Mouse (Mus musculus) spleen, adult 2 months (tissue): ENCODE measurements around the gene Snx29. TPM values are rescaled to one million over a fixed set of nuclear protein-coding genes. Genes with fewer than 3 reads are reported as not detected.

Experiments
- DNase-seq, 2 experiments: peaks; one replicate each; pipeline versions ENCODE4 v3.0.0 to v3.0.0-alpha.2; 2012 to 2021; ENCODE audit warnings: low spot score in 2 of 2, low read depth in 1 of 2
- H3K27ac ChIP-seq: fragments of 200-500 bp; 2 replicates; pipeline ENCODE4 v1.5.1; 2012; ENCODE audit warnings: low read length, inconsistent platforms; ENCODE audit not compliant: insufficient read depth
- H3K27me3 ChIP-seq: fragments of 200-500 bp; 2 replicates; pipeline ENCODE4 v1.6.1; 2012; ENCODE audit warnings: mild to moderate bottlenecking, moderate library complexity, low read length, inconsistent platforms; ENCODE audit not compliant: control insufficient read depth, insufficient read depth
- H3K36me3 ChIP-seq: fragments of 200-500 bp; 2 replicates; pipeline ENCODE4 v1.6.1; 2012; ENCODE audit warnings: mild to moderate bottlenecking, low read length, inconsistent platforms; ENCODE audit not compliant: control insufficient read depth, insufficient read depth
- H3K4me1 ChIP-seq: fragments of 200-500 bp; 2 replicates; pipeline ENCODE4 v1.6.1; 2011; ENCODE audit warnings: inconsistent platforms; ENCODE audit not compliant: control insufficient read depth, insufficient read depth, insufficient read length
- H3K4me3 ChIP-seq: fragments of 200-500 bp; 2 replicates; pipeline ENCODE4 v1.5.1; 2011; ENCODE audit warnings: mild to moderate bottlenecking, inconsistent platforms; ENCODE audit not compliant: insufficient read depth, insufficient read length; ENCODE audit errors: extremely low read depth
- CTCF ChIP-seq: fragments of 200-500 bp; IDR thresholded peaks from 2 replicates; pipeline ENCODE4 v1.5.1; 2011; ENCODE audit warnings: mild to moderate bottlenecking, inconsistent platforms; ENCODE audit not compliant: insufficient read depth, insufficient read length, insufficient replicate concordance; ENCODE audit errors: extremely low read depth
- POLR2A ChIP-seq: fragments of 200-500 bp; IDR thresholded peaks from 2 replicates; pipeline ENCODE4 v1.6.1; 2011; ENCODE audit warnings: low read depth, low read length, inconsistent platforms
- WGBS: fragments of 180-500 bp; shearing (Covaris S2); methylation state at CpG from one replicate; pipeline ENCODE4 v1.1.7; 2018; 5-methylcytosine and 5-hydroxymethylcytosine counted together
- polyA plus RNA-seq: library from polyadenylated mRNA; depleted of rRNA; stranded (reverse); fragments of >200 nt; gene quantifications from 2 replicates; pipeline ENCODE4 v1.2.3, GENCODE M21; 2012

The Snx29 gene
- polyA plus RNA-seq, 1 experiment: 13.6 TPM

DNA sequence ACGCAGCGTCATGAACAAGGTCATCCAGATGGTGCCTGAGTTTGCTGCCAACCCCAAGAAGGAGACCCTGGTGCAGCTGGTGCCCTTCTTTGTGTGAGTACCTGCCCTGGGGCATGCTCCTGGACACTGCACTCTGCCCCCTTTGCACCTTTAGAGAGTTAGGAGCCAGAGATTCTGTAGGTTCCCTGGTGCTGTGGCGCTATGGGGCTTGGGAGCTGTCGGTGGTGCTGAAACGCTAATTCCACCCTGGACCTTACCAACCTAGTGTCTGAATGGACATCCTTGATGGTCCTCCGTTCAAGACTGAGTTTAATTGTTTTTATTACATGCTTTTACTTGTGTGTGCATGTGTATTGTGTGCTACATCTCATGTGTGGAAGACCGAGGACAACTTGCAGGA, 415.6 kb downstream of the Snx29 start:
- no peak overlapping the region for H3K27ac ChIP-seq
- TF ChIP-seq POLR2A (no peak), CTCF (no peak)
- WGBS: 79% methylated on average over 7 of the region's 7 CpGs
- DNase-seq: no peak
- H3K4me3 ChIP-seq: no peak overlapping the region
- H3K36me3 ChIP-seq: peaks cover 4% of the 10 kb centered on the region; the same call in 1 of the 2 replicates
- no peaks in the 10 kb centered on the region for H3K27me3 ChIP-seq
- H3K4me1 ChIP-seq: no peaks in the 10 kb centered on the region

DNA sequence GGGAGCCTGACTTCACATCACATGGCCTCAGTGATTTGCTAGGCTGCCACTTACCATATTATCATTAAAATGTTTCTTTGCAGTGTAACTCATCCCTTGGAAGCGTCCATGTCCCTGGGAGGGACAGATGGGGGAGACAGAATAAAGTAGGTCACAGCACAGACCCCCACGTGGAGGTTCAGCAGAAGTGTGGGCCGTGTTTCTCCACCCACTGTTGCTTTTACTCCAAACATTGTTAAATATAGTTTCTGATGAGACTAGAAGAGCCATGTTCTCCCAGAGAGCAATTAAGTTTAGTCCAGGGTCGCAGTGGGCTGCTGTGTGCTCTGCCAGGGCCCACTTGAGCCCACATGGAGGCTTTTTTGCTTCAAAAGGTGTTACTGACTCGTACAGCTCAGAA, 419.2 kb downstream of the Snx29 start:
- DNase-seq: no peak
- Histone ChIP-seq H3K27ac (no peak overlapping the region), H3K27me3 (no peaks in the 10 kb centered on the region), H3K4me3 (no peak overlapping the region), H3K4me1 (no peaks in the 10 kb centered on the region), H3K36me3 (peaks cover 5% of the 10 kb centered on the region; the same call in 1 of the 2 replicates)
- WGBS: 86% methylated on average over 5 of the region's 5 CpGs
- TF ChIP-seq POLR2A (no peak), CTCF (no peak)

DNA sequence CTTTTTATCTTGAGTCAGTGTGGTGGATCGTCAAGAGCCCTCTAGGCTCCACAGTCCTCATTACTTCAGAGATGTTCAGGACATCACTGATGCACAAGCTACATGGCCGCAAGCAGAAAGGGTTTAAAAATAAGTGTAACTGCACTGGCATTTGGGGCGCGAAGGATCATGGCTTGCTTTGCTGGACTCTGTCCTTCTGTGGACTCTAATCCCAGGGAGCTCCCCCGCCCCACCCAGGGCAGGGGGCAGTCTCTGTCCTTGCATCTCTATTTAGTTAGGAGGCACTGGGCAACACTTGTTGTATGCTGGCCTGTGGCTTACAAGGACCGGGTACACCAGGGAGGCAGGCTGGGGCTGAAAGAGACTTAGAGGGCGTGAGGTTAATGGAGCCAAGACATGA, 419.6 kb downstream of the Snx29 start:
- DNase-seq: no peak

DNA sequence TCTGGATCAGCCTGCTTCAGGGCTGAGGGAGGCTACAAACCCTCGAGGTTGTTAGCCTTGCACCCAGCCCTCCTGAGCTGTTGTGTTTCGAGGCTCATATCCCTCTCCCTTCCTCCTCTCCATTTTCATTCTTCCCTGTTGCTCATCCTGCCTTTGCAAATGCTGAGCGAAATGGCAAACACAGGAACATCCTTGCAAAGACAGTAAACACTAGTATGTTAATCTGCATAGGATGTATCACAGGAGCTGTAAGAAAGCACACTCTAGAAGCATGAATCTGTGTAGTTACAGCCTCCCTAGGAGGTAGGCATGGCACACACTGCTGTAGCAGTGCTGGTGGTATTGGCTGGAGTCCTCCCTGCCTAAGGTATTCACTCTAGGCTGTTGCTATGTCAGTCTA, 420.3 kb downstream of the Snx29 start:
- Histone ChIP-seq H3K36me3 (peaks cover 5% of the 10 kb centered on the region; the same call in 1 of the 2 replicates), H3K4me1 (no peaks in the 10 kb centered on the region), H3K27ac (no peak overlapping the region), H3K4me3 (no peak overlapping the region), H3K27me3 (no peaks in the 10 kb centered on the region)
- DNase-seq: peak in 1 of 2 experiments; percentile 0
- TF ChIP-seq POLR2A: no peak
- no peak for TF ChIP-seq CTCF
- 69% methylated on average over 3 of the region's 3 CpGs for WGBS

More for the DNA sequence above, 419.6 kb downstream of the Snx29 start:
- Histone ChIP-seq H3K27ac (no peak overlapping the region), H3K36me3 (peaks cover 5% of the 10 kb centered on the region; the same call in 1 of the 2 replicates), H3K4me1 (no peaks in the 10 kb centered on the region), H3K4me3 (no peak overlapping the region), H3K27me3 (no peaks in the 10 kb centered on the region)
- 94% methylated on average over 7 of the region's 7 CpGs for WGBS
- no peak for TF ChIP-seq CTCF
- no peak for TF ChIP-seq POLR2A

DNA sequence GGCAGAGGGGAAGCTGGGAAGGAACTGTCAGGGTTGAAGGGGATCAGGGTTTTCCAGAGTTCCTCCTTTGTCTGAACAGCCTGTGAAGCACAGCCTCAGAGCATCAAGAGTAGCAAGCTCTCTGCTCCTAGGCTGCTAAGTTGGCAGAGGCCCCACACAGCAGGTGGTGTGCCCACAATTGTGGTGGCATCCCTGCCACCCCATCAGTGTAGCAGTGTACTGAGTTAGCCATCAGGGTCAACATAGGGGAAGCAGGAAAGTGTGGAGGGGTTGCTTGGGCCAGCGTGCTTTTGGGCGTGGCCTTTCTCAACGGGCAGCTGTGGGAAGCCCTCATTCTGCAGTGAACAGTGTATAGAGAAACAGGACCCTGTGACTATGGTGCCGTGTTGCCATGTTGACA, 421.0 kb downstream of the Snx29 start:
- no peak for TF ChIP-seq POLR2A
- TF ChIP-seq CTCF: no peak
- WGBS: 40% methylated on average over 4 of the region's 4 CpGs
- Histone ChIP-seq H3K27ac (no peak overlapping the region), H3K27me3 (no peaks in the 10 kb centered on the region), H3K36me3 (peaks cover 5% of the 10 kb centered on the region; the same call in 1 of the 2 replicates), H3K4me1 (no peaks in the 10 kb centered on the region), H3K4me3 (no peak overlapping the region)
- peak in 1 of 2 experiments; percentile 2 for DNase-seq

DNA sequence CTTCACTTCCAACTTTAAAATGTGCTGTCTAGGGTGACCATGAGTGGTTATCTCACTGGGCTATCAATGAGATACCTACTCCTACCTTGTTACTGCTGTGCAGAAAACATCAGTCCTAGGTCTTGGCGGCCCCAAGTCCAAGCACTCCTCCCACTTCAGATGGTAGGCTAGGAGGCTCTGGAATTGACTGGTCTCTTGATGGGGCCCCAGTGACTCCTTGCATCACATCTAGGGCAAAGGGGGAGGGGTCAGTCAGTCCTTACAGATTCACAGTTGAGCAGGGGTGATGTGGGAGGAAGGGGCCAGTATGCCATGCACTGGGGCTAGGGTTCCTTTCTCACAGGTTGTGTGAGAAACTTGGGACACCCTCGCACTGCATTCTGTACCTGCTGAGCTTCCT, 423.3 kb downstream of the Snx29 start:
- Histone ChIP-seq H3K36me3 (peaks cover 2% of the 10 kb centered on the region; the same call in 1 of the 2 replicates), H3K27me3 (no peaks in the 10 kb centered on the region), H3K27ac (no peak overlapping the region), H3K4me3 (no peak overlapping the region), H3K4me1 (no peaks in the 10 kb centered on the region)
- TF ChIP-seq POLR2A (no peak), CTCF (no peak)
- DNase-seq: peak in 1 of 2 experiments; percentile 1
- 88% methylated on average over 2 of the region's 2 CpGs for WGBS

DNA sequence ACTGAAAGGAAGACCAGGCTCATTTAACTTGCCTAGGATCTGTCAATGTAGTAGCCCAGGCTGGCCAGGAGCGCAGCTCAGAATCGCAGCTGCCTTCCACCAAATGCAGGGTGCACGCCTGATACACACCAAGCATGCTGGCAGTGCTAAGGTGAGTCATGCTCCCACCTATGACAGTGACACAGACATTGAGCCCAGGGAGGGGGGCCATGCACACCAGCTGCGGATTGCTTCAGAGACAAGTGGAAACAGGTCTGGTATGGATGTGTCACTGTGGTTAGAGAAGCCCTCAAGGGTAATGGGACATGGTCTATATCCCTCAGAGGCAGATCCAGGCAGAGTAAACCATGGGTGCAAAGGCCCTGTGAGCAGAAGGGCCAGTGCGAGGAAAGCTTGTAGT, 425.2 kb downstream of the Snx29 start:
- 94% methylated on average over 5 of the region's 5 CpGs for whole genome bisulfite sequencing
- peak in 1 of 2 experiments; percentile 1 for DNase-seq
- no peaks in the 10 kb centered on the region; the same call in 1 of the 2 replicates for H3K4me1 ChIP-seq
- H3K4me3 ChIP-seq: no peak overlapping the region
- H3K36me3 ChIP-seq: peaks cover 2% of the 10 kb centered on the region; the same call in 1 of the 2 replicates
- H3K27me3 ChIP-seq: no peaks in the 10 kb centered on the region
- TF ChIP-seq CTCF (no peak), POLR2A (no peak)
- H3K27ac ChIP-seq: no peak overlapping the region
